8 mouse cellular contexts compared by ENCODE assay signal in the genomic region with DNA sequence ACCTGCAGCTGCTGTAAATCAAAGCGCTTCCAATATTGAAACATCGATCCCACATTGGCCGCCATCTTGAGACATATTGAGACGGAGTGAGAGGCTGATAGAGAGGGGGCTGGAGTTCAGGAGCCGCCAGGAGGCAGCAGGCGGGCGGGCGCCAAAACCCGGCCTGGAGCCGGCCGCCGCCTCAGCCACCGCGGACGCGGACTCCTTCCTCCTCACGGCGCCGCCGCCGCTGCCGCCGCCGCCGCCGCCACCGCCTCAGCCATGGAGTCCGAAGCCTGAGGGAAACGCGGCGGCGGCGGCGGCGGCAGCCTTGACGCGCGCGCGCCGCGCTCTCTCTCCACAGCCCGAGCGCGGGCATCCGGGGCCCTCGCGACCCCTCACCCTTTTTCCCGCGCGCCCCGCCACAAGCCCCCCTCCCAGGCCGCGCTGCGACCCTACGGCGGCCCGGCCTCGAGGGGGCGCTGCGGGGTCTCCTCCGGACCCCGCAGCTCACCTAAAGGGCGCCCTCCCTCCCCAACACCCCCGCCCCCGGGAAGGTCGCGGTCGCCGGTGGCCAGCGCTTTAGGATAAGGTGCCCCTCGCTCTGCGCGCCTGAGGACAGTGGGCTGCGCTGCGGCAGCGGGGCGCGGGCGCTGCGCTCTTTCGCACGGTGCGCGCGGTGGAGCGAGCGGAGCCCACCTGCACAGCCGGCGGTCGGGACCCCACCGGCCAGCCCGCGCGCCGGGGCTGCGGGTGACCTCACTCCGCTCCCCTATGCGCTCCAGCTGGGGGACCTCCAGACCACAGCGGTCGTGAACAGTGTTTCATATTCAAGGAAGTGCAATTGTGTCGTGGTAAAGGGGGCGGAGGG. TPM values are rescaled to one million over a fixed set of nuclear protein-coding genes. Genes with fewer than 3 reads are reported as not detected.
DNase-seq lines count a peak whose midpoint lies in the region; ATAC-seq lines count a peak whose summit lies in the region.

Cux1 (minus strand) TSS at position 315 of the 850 bp plus-strand sequence.

- no peaks in the 10 kb centered on the region for H3K36me3 ChIP-seq in intestine, embryonic 15.5 days

- peaks cover 17% of the 10 kb centered on the region for H3K4me1 ChIP-seq in intestine, embryonic 15.5 days (replicated peaks)

- peak within 1 kb of the TSS; percentile 98 for H3K4me2 ChIP-seq in intestine, embryonic 15.5 days (replicated peaks)

- ATAC-seq in intestine, embryonic 15.5 days: peak; percentile 93
- peak; percentile 61 for ATAC-seq in megakaryocyte-erythroid progenitor cell, adult 5-6 weeks (replicated peaks; ENCODE audit: low FRiP score, low TSS enrichment, poor library complexity, severe bottlenecking)

- peak; percentile 76 to 83 for DNase-seq in adrenal gland, adult 18-20 months (ENCODE audit: low spot score in 2 of 2)
- peak; percentile 93 for DNase-seq in embryo, embryonic 11 days
- DNase-seq in gastrocnemius, postnatal 36 days: peak; percentile 70 to 75
- peak; percentile 78 to 85 for DNase-seq in left cerebral cortex, postnatal 14 days (ENCODE audit: low spot score in 2 of 2)
- DNase-seq in right cerebral cortex, postnatal 25 days: peak; percentile 82
- peak; percentile 76 to 85 for DNase-seq in urinary bladder, postnatal 36 days (ENCODE audit: low spot score in 2 of 2)

- WGBS in intestine, embryonic 15.5 days: under 1% methylated on average over 71 of the region's 103 CpGs

- H3K27me3 ChIP-seq in intestine, embryonic 15.5 days (replicated peaks): 0 out of 2 replicates have a peak, but pooled peaks cover 5% of the 10 kb centered on the region

- intact Hi-C loops in gastrocnemius, postnatal 36 days (cut with DNase I): loop anchor here (1.0 to 10.0 kb wide), 4 partner anchors 56 to 287 kb away; no protein-coding TSS in a partner anchor
- intact Hi-C loops in left cerebral cortex, postnatal 14 days (cut with DNase I): loop anchor here (1.0 to 5.0 kb wide), 4 partner anchors 56 to 285 kb away; no protein-coding TSS in a partner anchor

- peak within 1 kb of the TSS; percentile 91 for H3K9ac ChIP-seq in intestine, embryonic 15.5 days

- H3K4me3 ChIP-seq in intestine, embryonic 15.5 days (replicated peaks): peak within 1 kb of the TSS; percentile 98

- H3K27ac ChIP-seq in intestine, embryonic 15.5 days: peak within 1 kb of the TSS; percentile 93

- H3K9me3 ChIP-seq in intestine, embryonic 15.5 days: no peaks in the 10 kb centered on the region

RNA-seq across cellular contexts. Expression of gene Cux1, which starts in this region (rescaled TPM):
- 10 to 100 TPM; 92.3 to 95.1 TPM for total RNA-seq in adrenal gland, adult 18-20 months (2021)
- 10 to 100 TPM; 73.6 to 80.1 TPM for total RNA-seq in gastrocnemius, postnatal 36 days (2021)
- polyA plus RNA-seq in intestine, embryonic 15.5 days (2015; fragmentation: Nextera tagmentation; extraction: Ambion mirVana): 62.5 and 68.2 TPM in 2 replicates
- 100 to 1,000 TPM; 116 to 150 TPM for total RNA-seq in left cerebral cortex, postnatal 14 days (2021)
- total RNA-seq in megakaryocyte-erythroid progenitor cell, adult 5-6 weeks (2014; fragmentation: Nextera tagmentation): 105 and 126 TPM in 2 replicates
- total RNA-seq in megakaryocyte-erythroid progenitor cell, adult 5-6 weeks (2017): 97.0 and 146 TPM in 2 replicates

Comparison
In these comparisons a context has a peak if more than half of its experiments do, and no peak if none do; other contexts are left out.
1. Peak in every context shown above with its lines: DNase-seq, ATAC-seq, H3K4me3 ChIP-seq and H3K27ac ChIP-seq.